Mouse (Mus musculus) myocyte (in vitro differentiated cells): ENCODE data around the gene Arid1a. TPM values are rescaled to one million over a fixed set of nuclear protein-coding genes. Genes with fewer than 3 reads are reported as not detected.

Experiments used
- H3K27me3 ChIP-seq: one replicate; pipeline ENCODE4 v1.6.1; 2011; ENCODE audit not compliant: control insufficient read depth, insufficient read depth, insufficient read length
- H3K36me3 ChIP-seq: one replicate; pipeline ENCODE4 v1.6.1; 2011; ENCODE audit not compliant: control insufficient read depth, insufficient read depth
- H3K4me2 ChIP-seq: one replicate; pipeline ENCODE4 v1.6.1; 2011; ENCODE audit warnings: low read depth, control low read depth
- H3K4me3 ChIP-seq: one replicate; pipeline ENCODE4 v1.5.1; 2011; ENCODE audit warnings: mild to moderate bottlenecking, control low read depth, moderate library complexity
- H3K79me2 ChIP-seq: one replicate; pipeline ENCODE4 v1.6.1; 2011; ENCODE audit not compliant: control insufficient read depth, insufficient read depth
- H3ac ChIP-seq: one replicate; pipeline ENCODE4 v1.6.1; 2011; ENCODE audit not compliant: control insufficient read depth, insufficient read length
- CEBPB ChIP-seq: IDR thresholded peaks from 2 replicates; pipeline ENCODE4 v1.6.1; 2011; ENCODE audit warnings: mild to moderate bottlenecking, moderate library complexity; ENCODE audit not compliant: poor library complexity, insufficient read depth, severe bottlenecking
- E2F4 ChIP-seq: IDR thresholded peaks from one replicate; pipeline ENCODE4 v1.6.1; 2011; ENCODE audit warnings: mild to moderate bottlenecking, control low read depth, moderate library complexity; ENCODE audit not compliant: insufficient read depth
- MAX ChIP-seq: IDR thresholded peaks from one replicate; pipeline ENCODE4 v1.6.1; 2011; ENCODE audit warnings: low read depth, mild to moderate bottlenecking, control low read depth
- MYOD1 ChIP-seq, 3 experiments: IDR thresholded peaks; one replicate each; pipeline ENCODE4 v1.6.1; 2011; ENCODE audit warnings: control low read depth in 2 of 3, low read depth in 2 of 3, mild to moderate bottlenecking in 2 of 3, moderate library complexity in 1 of 3; ENCODE audit not compliant: insufficient read length in 2 of 3, control insufficient read depth in 1 of 3
- MYOG ChIP-seq, 3 experiments: IDR thresholded peaks; one replicate each; pipeline ENCODE4 v1.6.1; 2011; ENCODE audit warnings: control low read depth in 2 of 3, low read depth in 2 of 3, mild to moderate bottlenecking in 2 of 3; ENCODE audit not compliant: insufficient read length in 2 of 3, control insufficient read depth in 1 of 3, insufficient read depth in 1 of 3
- POLR2A ChIP-seq: IDR thresholded peaks from one replicate; pipeline ENCODE4 v1.6.1; 2011; ENCODE audit warnings: low read depth, mild to moderate bottlenecking, control low read depth, moderate library complexity; ENCODE audit not compliant: insufficient read length
- POLR2AphosphoS2 ChIP-seq: IDR thresholded peaks from one replicate; pipeline ENCODE4 v1.6.1; 2011; ENCODE audit warnings: low read depth, control low read depth; ENCODE audit not compliant: insufficient read length
- REST ChIP-seq: IDR thresholded peaks from one replicate; pipeline ENCODE4 v1.6.1; 2011; ENCODE audit warnings: mild to moderate bottlenecking, control low read depth, moderate library complexity; ENCODE audit not compliant: insufficient read depth, insufficient read length
- SRF ChIP-seq: IDR thresholded peaks from one replicate; pipeline ENCODE4 v1.6.1; 2011; ENCODE audit warnings: low read depth; ENCODE audit not compliant: control insufficient read depth, insufficient read length
- TCF12 ChIP-seq: IDR thresholded peaks from one replicate; pipeline ENCODE4 v1.6.1; 2011; ENCODE audit warnings: mild to moderate bottlenecking, control low read depth; ENCODE audit not compliant: poor library complexity, insufficient read depth, severe bottlenecking
- TCF3 ChIP-seq: IDR thresholded peaks from one replicate; pipeline ENCODE4 v1.6.1; 2011; ENCODE audit warnings: low read depth, control low read depth; ENCODE audit not compliant: insufficient read length
- USF1 ChIP-seq: IDR thresholded peaks from one replicate; pipeline ENCODE4 v1.6.1; 2011; ENCODE audit warnings: low read depth, mild to moderate bottlenecking, control low read depth, moderate library complexity
- polyA plus RNA-seq: library from polyadenylated mRNA; unstranded; fragments of >200 nt; fragmentation: generic; extraction: Trizol; gene quantifications from one replicate; pipeline ENCODE4 v1.2.1, GENCODE M21; 2012; ENCODE audit warnings: missing spikeins

Arid1a gene
- polyA plus RNA-seq, 1 experiment: 23.2 TPM

DNA sequence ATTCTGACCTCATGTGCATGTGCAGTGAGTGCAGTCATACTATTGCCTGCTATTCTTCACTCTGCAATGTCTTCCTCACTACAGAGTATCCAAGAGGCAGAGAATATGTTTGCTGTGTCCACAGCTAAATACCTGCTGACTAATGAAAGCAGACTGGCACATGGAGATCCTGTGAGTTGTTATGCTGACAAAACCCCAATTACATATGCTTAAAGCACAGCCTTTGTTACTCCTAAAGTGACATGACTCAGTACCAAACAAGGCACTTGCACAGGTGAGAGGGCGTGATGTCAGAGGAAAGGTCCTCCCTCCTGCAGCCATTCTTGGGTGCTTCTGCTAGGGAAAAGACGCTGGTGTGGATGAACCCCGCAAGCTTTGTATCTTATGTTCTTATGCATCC, 21.3 kb downstream of the Arid1a start:
- TF ChIP-seq MYOG (IDR thresholded peaks at IDR 0.05; ENCODE audit: control insufficient read depth in 1 of 3, insufficient read depth in 1 of 3, insufficient read length in 2 of 3, low read depth in 2 of 3) (no peak), POLR2A (no peak), SRF (no peak), TCF3 (no peak), CEBPB (no peak), USF1 (no peak), E2F4 (no peak), TCF12 (no peak), POLR2AphosphoS2 (no peak), MYOD1 (IDR thresholded peaks at IDR 0.05; ENCODE audit: control insufficient read depth in 1 of 3, insufficient read length in 2 of 3, low read depth in 2 of 3) (no peak), MAX (no peak)
- Histone ChIP-seq H3K4me3 (no peak overlapping the region), H3K36me3 (peaks cover 11% of the 10 kb centered on the region), H3K4me2 (no peak overlapping the region), H3K79me2 (peaks cover 99% of the 10 kb centered on the region), H3ac (no peak overlapping the region), H3K27me3 (no peaks in the 10 kb centered on the region)

DNA sequence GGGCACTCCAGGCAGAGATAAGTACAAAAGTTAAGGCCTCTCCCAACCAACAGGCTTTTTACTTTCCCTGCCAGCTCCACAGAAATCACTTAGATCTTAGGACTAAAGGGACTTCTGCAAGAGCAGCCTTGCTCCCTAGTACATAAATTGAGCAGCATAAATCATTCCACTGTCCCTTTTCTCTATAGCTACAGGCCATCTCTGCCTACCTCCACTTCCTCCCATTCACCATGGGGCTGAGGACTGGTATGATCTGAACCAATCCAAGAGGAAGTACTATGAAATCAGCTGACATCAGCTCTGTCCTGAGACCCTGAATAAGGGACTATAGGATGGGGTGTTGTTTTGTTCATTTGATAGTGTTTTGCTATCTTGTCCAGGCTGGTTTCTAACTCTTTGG, 26.4 kb downstream of the Arid1a start:
- H3K4me2 ChIP-seq: peak overlapping the region; percentile 79
- no peak overlapping the region for H3K4me3 ChIP-seq
- no peaks in the 10 kb centered on the region for H3K27me3 ChIP-seq
- no peak overlapping the region for H3ac ChIP-seq
- no peaks in the 10 kb centered on the region for H3K36me3 ChIP-seq
- H3K79me2 ChIP-seq: peaks cover 100% of the 10 kb centered on the region
- TF ChIP-seq POLR2AphosphoS2 (no peak), MYOD1 (IDR thresholded peaks at IDR 0.05; ENCODE audit: control insufficient read depth in 1 of 3, insufficient read length in 2 of 3, low read depth in 2 of 3) (no peak), CEBPB (no peak), MAX (no peak), TCF12 (no peak), USF1 (no peak), SRF (no peak), REST (no peak), MYOG (IDR thresholded peaks at IDR 0.05; ENCODE audit: control insufficient read depth in 1 of 3, insufficient read depth in 1 of 3, insufficient read length in 2 of 3, low read depth in 2 of 3) (no peak), E2F4 (no peak), TCF3 (no peak), POLR2A (no peak)

DNA sequence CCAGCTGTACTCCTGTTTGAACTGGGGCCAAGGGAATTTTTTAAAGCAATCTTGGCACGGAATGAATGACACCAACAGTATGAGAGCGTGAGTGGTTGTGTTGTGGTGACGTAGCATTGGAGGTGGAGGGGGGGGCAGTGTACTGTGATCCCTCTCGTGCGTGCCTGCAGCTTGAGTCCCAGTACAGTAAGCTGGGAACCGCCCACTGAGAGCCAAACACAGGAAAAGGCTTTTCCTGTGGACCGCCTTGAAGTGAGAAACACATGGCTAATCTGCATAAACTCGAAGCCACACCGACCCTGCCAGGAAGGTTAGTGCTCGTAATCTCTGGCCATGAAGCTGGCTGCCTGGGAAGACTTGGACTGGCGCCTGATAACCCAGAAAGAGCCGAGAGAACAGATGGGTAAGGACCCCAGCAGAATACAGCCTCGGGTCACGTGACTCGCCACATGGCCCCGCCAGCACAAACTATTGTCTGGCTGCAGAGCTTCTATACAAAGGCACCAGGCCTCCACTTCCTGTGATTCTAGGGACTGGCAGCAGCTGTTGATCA, 27.0 kb downstream of the Arid1a start:
- H3K36me3 ChIP-seq: no peaks in the 10 kb centered on the region
- TF ChIP-seq CEBPB (no peak), SRF (peak; percentile 23), POLR2A (peak; percentile 30), MYOD1 (IDR thresholded peaks at IDR 0.05; ENCODE audit: control insufficient read depth in 1 of 3, insufficient read length in 2 of 3, low read depth in 2 of 3) (peak in 2 of 3 experiments; percentile 15 to 22), MAX (no peak), MYOG (IDR thresholded peaks at IDR 0.05; ENCODE audit: control insufficient read depth in 1 of 3, insufficient read depth in 1 of 3, insufficient read length in 2 of 3, low read depth in 2 of 3) (peak in 1 of 3 experiments; percentile 47), USF1 (peak; percentile 87)
- peaks cover 100% of the 10 kb centered on the region for H3K79me2 ChIP-seq
- H3ac ChIP-seq: no peak overlapping the region
- peak overlapping the region; percentile 79 for H3K4me2 ChIP-seq
- no peaks in the 10 kb centered on the region for H3K27me3 ChIP-seq
- H3K4me3 ChIP-seq: no peak overlapping the region

DNA sequence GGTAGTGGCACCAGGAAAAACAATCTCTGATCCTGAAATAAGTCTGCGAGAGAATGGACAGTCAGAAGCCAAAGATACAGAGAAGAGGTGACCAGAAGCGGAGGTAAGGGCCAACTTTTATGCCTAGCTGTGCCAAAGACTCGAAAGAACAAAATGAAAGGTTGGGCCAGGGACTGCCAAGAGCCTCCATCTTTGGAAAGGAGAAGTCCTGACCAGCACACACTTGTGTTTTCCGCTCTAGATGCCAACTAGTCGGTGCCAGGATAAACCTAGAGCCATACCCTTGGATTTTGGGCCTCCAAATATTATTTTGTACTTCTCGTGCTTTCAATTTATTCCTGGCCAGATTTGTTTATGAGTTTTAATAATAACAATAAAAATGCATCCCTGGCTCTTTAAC, 27.6 kb downstream of the Arid1a start:
- TF ChIP-seq MYOG (IDR thresholded peaks at IDR 0.05; ENCODE audit: control insufficient read depth in 1 of 3, insufficient read depth in 1 of 3, insufficient read length in 2 of 3, low read depth in 2 of 3): no peak
- no peak for TF ChIP-seq POLR2A
- TF ChIP-seq MYOD1 (IDR thresholded peaks at IDR 0.05; ENCODE audit: control insufficient read depth in 1 of 3, insufficient read length in 2 of 3, low read depth in 2 of 3): no peak
- TF ChIP-seq TCF3: no peak
- TF ChIP-seq POLR2AphosphoS2: no peak
- no peak for TF ChIP-seq E2F4
- no peak for TF ChIP-seq SRF
- TF ChIP-seq MAX: no peak
- no peak for TF ChIP-seq REST
- no peak for TF ChIP-seq CEBPB
- TF ChIP-seq TCF12: no peak
- no peak for TF ChIP-seq USF1
- Histone ChIP-seq H3K27me3 (no peaks in the 10 kb centered on the region), H3K36me3 (no peaks in the 10 kb centered on the region), H3K79me2 (peaks cover 100% of the 10 kb centered on the region), H3K4me2 (peak overlapping the region; percentile 79), H3K4me3 (no peak overlapping the region), H3ac (no peak overlapping the region)

DNA sequence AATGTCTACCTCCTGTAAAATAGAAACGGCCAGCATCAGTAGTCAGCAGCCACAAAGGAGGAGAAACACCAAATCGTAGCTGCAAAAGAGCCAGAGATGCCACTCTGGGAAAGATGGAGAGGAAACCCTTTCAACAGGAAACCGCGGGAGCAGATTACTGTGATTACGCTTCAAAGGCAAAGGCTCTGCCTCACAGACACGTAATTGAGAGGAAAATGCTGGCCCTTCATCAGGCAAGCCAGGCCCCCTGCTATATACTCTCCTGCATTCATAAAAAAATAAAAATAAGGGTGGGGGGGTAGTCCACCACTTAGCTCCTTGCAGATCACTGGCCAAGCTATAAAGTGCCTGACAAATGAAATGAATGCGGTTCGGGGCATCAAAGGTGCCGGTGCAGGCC, 28.3 kb downstream of the Arid1a start:
- no peak for TF ChIP-seq POLR2A
- TF ChIP-seq MAX: no peak
- no peak for TF ChIP-seq MYOD1 (IDR thresholded peaks at IDR 0.05; ENCODE audit: control insufficient read depth in 1 of 3, insufficient read length in 2 of 3, low read depth in 2 of 3)
- no peak for TF ChIP-seq MYOG (IDR thresholded peaks at IDR 0.05; ENCODE audit: control insufficient read depth in 1 of 3, insufficient read depth in 1 of 3, insufficient read length in 2 of 3, low read depth in 2 of 3)
- no peak for TF ChIP-seq CEBPB
- TF ChIP-seq REST: no peak
- TF ChIP-seq TCF3: no peak
- no peak for TF ChIP-seq USF1
- no peak for TF ChIP-seq E2F4
- no peak for TF ChIP-seq POLR2AphosphoS2
- TF ChIP-seq TCF12: no peak
- no peak for TF ChIP-seq SRF
- H3K4me3 ChIP-seq: no peak overlapping the region
- no peak overlapping the region for H3K4me2 ChIP-seq
- no peaks in the 10 kb centered on the region for H3K36me3 ChIP-seq
- H3ac ChIP-seq: no peak overlapping the region
- H3K27me3 ChIP-seq: no peaks in the 10 kb centered on the region
- H3K79me2 ChIP-seq: peaks cover 100% of the 10 kb centered on the region
